Mouse (Mus musculus): Measurements from ENCODE around the gene Nhlrc4.
A peak's percentile ranks its signal among the peaks of the same experiment; 100 is the strongest.

Gene Nhlrc4

GRCm38 (mm10) chr17:25944366-25945163 lies at the start of gene Nhlrc4, which contains the start of gene Pigq:
Gene Nhlrc4, minus strand, starts transcription at chr17:25944961.
Gene Pigq, minus strand, starts transcription at chr17:25944936.
- no peak for DNase-seq (ENCODE audit: low spot score)

- DNase-seq (ENCODE audit: low spot score), result no peak
These were observed 48.7 kb upstream of the Nhlrc4 start for GRCm38 (mm10) chr17:25993489-25993888.

- DNase-seq (ENCODE audit: low spot score), result no peak
These were observed 47.5 kb upstream of the Nhlrc4 start for GRCm38 (mm10) chr17:25992274-25992673.

GRCm38 (mm10) chr17:25990331-25990730 lies 45.6 kb upstream of the Nhlrc4 start:
- no peak for DNase-seq (ENCODE audit: low spot score)

- DNase-seq (ENCODE audit: low spot score), result peak; percentile 79
These were observed 40.8 kb upstream of the Nhlrc4 start, which contains the start of gene Capn15 for GRCm38 (mm10) chr17:25985306-25986294. Gene Capn15, minus strand, starts transcription at chr17:25985796.

GRCm38 (mm10) chr17:25984556-25985305 lies 40.0 kb upstream of the Nhlrc4 start:
- DNase-seq (ENCODE audit: low spot score), result no peak

- no peak for DNase-seq (ENCODE audit: low spot score)
These were observed 39.3 kb upstream of the Nhlrc4 start for GRCm38 (mm10) chr17:25984066-25984465.

GRCm38 (mm10) chr17:25982913-25983312 lies 38.2 kb upstream of the Nhlrc4 start:
- DNase-seq (ENCODE audit: low spot score), result no peak

- no peak for DNase-seq (ENCODE audit: low spot score)
These were observed 36.1 kb upstream of the Nhlrc4 start for GRCm38 (mm10) chr17:25980854-25981253.

- DNase-seq (ENCODE audit: low spot score), result no peak
These were observed 35.3 kb upstream of the Nhlrc4 start for GRCm38 (mm10) chr17:25979829-25980738.

GRCm38 (mm10) chr17:25970954-25971707 lies 26.4 kb upstream of the Nhlrc4 start:
- no peak for DNase-seq (ENCODE audit: low spot score)

GRCm38 (mm10) chr17:25970448-25970847 lies 25.7 kb upstream of the Nhlrc4 start:
- DNase-seq (ENCODE audit: low spot score), result no peak

GRCm38 (mm10) chr17:25968176-25968575 lies 23.4 kb upstream of the Nhlrc4 start:
- DNase-seq (ENCODE audit: low spot score), result no peak

- DNase-seq (ENCODE audit: low spot score), result no peak
These were observed 22.9 kb upstream of the Nhlrc4 start for GRCm38 (mm10) chr17:25967652-25968051.

GRCm38 (mm10) chr17:25964271-25964670 lies 19.5 kb upstream of the Nhlrc4 start:
- no peak for DNase-seq (ENCODE audit: low spot score)

GRCm38 (mm10) chr17:25962413-25962905 lies 17.7 kb upstream of the Nhlrc4 start:
- DNase-seq (ENCODE audit: low spot score), result no peak

GRCm38 (mm10) chr17:25961566-25961965 lies 16.8 kb upstream of the Nhlrc4 start:
- no peak for DNase-seq (ENCODE audit: low spot score)

- no peak for DNase-seq (ENCODE audit: low spot score)
These were observed 15.1 kb upstream of the Nhlrc4 start for GRCm38 (mm10) chr17:25959630-25960467.
